Mouse (Mus musculus) olfactory bulb, adult 2 months (tissue): ENCODE measurements around the gene Eid3. TPM values are rescaled to one million over a fixed set of nuclear protein-coding genes. Genes with fewer than 3 reads are reported as not detected.

Source experiments
- H3K27ac ChIP-seq: fragments of 200-500 bp; 2 replicates; pipeline ENCODE4 v1.5.1; 2012; ENCODE audit warnings: low read depth, low read length; ENCODE audit not compliant: insufficient read depth
- H3K4me1 ChIP-seq: fragments of 200-500 bp; 2 replicates; pipeline ENCODE4 v1.6.1; 2012; ENCODE audit warnings: low read length; ENCODE audit not compliant: control insufficient read depth, insufficient read depth
- H3K4me3 ChIP-seq: fragments of 200-500 bp; 2 replicates; pipeline ENCODE4 v1.5.1; 2012; ENCODE audit warnings: mild to moderate bottlenecking, low read depth, low read length, moderate library complexity; ENCODE audit not compliant: insufficient read depth
- CTCF ChIP-seq: fragments of 200-500 bp; IDR thresholded peaks from 2 replicates; pipeline ENCODE4 v1.5.1; 2012; ENCODE audit warnings: low read depth, mild to moderate bottlenecking, low read length, moderate library complexity; ENCODE audit not compliant: insufficient read depth
- POLR2A ChIP-seq: fragments of 200-500 bp; IDR thresholded peaks from 2 replicates; pipeline ENCODE4 v1.6.1; 2012; ENCODE audit warnings: mild to moderate bottlenecking, low read depth, low read length, moderate library complexity; ENCODE audit not compliant: insufficient read depth
- WGBS: fragments of 180-500 bp; shearing (Covaris S2); methylation state at CpG from one replicate; pipeline ENCODE4 v1.1.7; 2018; 5-methylcytosine and 5-hydroxymethylcytosine counted together
- polyA plus RNA-seq: library from polyadenylated mRNA; stranded (reverse); fragments of >200 nt; gene quantifications from 2 replicates; pipeline ENCODE4 v1.2.4, GENCODE M21; 2012; ENCODE audit warnings: low replicate concordance; ENCODE audit not compliant: missing spikeins, insufficient read depth, insufficient read length

Eid3 gene
- polyA plus RNA-seq, 1 experiment = not detected

GRCm38 (mm10) chr10:82887354-82887753, 20.9 kb downstream of the Eid3 start:
- H3K4me3 ChIP-seq = no peak overlapping the region
- no peak for TF ChIP-seq POLR2A
- TF ChIP-seq CTCF = no peak
- H3K4me1 ChIP-seq = no peaks in the 10 kb centered on the region
- 93% methylated on average over 6 of the region's 6 CpGs for WGBS
- H3K27ac ChIP-seq = no peak overlapping the region

- no peak for TF ChIP-seq POLR2A
- TF ChIP-seq CTCF = no peak
- peaks cover 6% of the 10 kb centered on the region; the same call in 1 of the 2 replicates for H3K4me1 ChIP-seq
- 94% methylated on average over 8 of the region's 8 CpGs for WGBS
- no peak overlapping the region for H3K27ac ChIP-seq
- H3K4me3 ChIP-seq = no peak overlapping the region
Measured at GRCm38 (mm10) chr10:82888576-82888975, 22.1 kb downstream of the Eid3 start.

GRCm38 (mm10) chr10:82889447-82889973, 23.1 kb downstream of the Eid3 start:
- Histone ChIP-seq H3K4me1 (peaks cover 9% of the 10 kb centered on the region), H3K27ac (no peak overlapping the region), H3K4me3 (no peak overlapping the region)
- TF ChIP-seq CTCF = no peak
- TF ChIP-seq POLR2A = no peak
- 40% methylated on average over 9 of the region's 9 CpGs for WGBS

GRCm38 (mm10) chr10:82890936-82891335, 24.5 kb downstream of the Eid3 start:
- 64% methylated on average over 2 of the region's 2 CpGs for WGBS
- Histone ChIP-seq H3K4me3 (no peak overlapping the region), H3K4me1 (peaks cover 16% of the 10 kb centered on the region), H3K27ac (no peak overlapping the region)
- TF ChIP-seq POLR2A (no peak), CTCF (no peak)

- TF ChIP-seq POLR2A (no peak), CTCF (no peak)
- 85% methylated on average over 7 of the region's 7 CpGs for WGBS
- Histone ChIP-seq H3K4me3 (no peak overlapping the region), H3K4me1 (peaks cover 16% of the 10 kb centered on the region), H3K27ac (no peak overlapping the region)
Measured at GRCm38 (mm10) chr10:82891427-82891826, 25.0 kb downstream of the Eid3 start.

GRCm38 (mm10) chr10:82892442-82893055, 26.1 kb downstream of the Eid3 start:
- Histone ChIP-seq H3K4me3 (no peak overlapping the region), H3K4me1 (peaks cover 16% of the 10 kb centered on the region), H3K27ac (no peak overlapping the region)
- 83% methylated on average over 9 of the region's 9 CpGs for WGBS
- TF ChIP-seq CTCF (no peak), POLR2A (no peak)

- peak overlapping the region; percentile 76 for H3K27ac ChIP-seq
- H3K4me1 ChIP-seq = peaks cover 18% of the 10 kb centered on the region
- H3K4me3 ChIP-seq = no peak overlapping the region
- WGBS = 42% methylated on average over 18 of the region's 18 CpGs
- TF ChIP-seq CTCF (no peak), POLR2A (no peak)
Measured at GRCm38 (mm10) chr10:82893872-82894650, 27.6 kb downstream of the Eid3 start.

- H3K27ac ChIP-seq = no peak overlapping the region
- no peak for TF ChIP-seq POLR2A
- no peak for TF ChIP-seq CTCF
- H3K4me3 ChIP-seq = no peak overlapping the region
- 92% methylated on average over 13 of the region's 13 CpGs for WGBS
- H3K4me1 ChIP-seq = peaks cover 20% of the 10 kb centered on the region
Measured at GRCm38 (mm10) chr10:82897936-82898335, 31.5 kb downstream of the Eid3 start.

GRCm38 (mm10) chr10:82898893-82899292, 32.5 kb downstream of the Eid3 start:
- TF ChIP-seq POLR2A = no peak
- TF ChIP-seq CTCF = no peak
- H3K27ac ChIP-seq = no peak overlapping the region
- WGBS = 48% methylated on average over 7 of the region's 7 CpGs
- H3K4me3 ChIP-seq = no peak overlapping the region
- peaks cover 14% of the 10 kb centered on the region for H3K4me1 ChIP-seq
